Mouse (Mus musculus) adrenal gland (tissue): ENCODE results near the gene Stambpl1.

Source experiments
- intact Hi-C: fragments of 180-260 bp; cut with DNase I; formaldehyde crosslinking; loops from one replicate; pipeline ENCODE4 v1.15.1; 2025

Stambpl1 gene

DNA sequence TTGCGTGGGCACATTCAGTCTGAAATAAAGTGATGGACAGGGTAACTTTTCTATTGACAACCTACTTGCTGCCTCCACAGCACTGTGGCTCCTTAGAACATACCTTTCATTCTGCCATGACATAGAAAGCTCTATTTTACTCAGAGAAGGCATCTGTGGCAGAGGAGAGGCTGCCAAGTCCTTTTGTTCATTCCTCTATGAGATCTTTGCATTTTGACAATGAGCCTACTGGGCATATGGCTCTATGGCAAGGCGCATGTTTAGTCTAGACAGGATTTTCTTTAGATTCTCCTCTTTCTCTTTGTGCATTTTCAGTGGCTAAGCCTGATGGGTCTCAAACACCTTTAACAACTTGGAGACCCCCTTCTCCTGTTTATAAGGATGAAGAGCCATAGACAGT lies 45.7 kb downstream of the Stambpl1 start:
- intact Hi-C loops = no loop called here

DNA sequence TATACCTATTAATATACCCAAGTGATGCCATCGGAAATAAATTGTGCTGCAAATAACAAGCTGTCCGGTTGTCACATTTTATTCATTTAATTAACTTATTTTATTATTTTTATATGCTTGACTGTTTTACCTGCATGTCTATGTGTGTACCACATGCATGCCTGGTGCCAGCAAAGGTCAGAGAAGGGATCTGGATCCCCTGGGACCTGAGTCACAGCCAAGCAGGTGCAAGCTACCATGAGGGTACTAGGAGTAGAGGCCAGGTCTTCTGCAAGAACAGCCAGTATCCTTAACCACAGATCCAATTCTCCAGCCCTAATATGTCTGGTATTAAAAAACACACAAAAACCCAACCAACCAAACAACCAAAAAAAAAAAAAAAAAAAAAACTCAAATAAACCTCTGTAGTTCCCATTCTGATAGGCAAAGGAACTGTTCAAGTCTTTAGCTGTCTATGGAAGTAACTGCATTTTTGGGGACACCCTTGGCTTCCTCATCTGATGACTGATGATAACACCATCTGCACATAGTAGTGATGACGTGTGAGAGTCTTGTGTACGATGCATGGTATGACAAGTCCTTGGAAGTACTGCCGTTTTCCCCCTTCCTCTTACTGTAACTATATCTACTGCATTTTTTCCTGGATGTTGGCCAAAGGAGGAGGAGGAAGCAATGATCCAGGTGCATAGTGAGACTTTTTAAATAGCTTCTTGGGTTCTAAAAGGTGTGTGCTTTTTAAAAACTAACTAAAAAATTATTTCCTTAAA lies 48.4 kb downstream of the Stambpl1 start:
- intact Hi-C loops = loop anchor here (5.0 kb wide), 4 partner anchors 92 to 397 kb away; partner anchors contain the start of gene Ifit2

DNA sequence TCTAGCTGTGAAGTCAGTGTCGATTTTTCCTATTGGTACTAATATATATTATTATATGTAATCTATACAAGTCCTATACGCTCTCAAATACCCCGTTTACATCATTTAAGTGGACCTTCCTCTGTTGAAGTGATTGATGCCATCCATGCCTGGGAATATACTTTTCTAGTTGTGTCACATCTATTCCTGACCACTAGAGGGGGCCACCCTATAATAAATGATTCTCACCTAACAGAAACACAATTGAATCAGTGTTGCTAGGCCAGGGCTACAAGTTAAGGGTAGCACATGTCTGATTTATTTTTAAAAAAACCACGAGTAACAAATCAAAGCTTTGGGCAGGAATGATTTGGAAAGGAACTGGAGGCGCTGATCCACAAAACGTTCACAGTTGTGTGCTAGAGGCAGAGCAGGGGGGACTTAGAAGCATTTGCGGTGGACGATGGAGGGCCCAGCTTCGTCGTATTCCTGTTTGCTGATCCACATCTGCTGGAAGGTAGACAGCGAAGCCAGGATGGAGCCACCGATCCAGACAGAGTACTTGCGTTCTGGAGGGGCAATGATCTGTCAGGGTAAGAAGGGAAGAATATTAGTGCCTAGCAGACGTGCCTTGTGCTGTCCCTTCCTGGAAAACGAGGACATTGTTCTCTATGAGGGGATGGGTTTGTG lies 49.4 kb downstream of the Stambpl1 start:
- intact Hi-C loops = loop anchor here (5.0 kb wide), 4 partner anchors 91 to 396 kb away; partner anchors contain the start of gene Ifit2

DNA sequence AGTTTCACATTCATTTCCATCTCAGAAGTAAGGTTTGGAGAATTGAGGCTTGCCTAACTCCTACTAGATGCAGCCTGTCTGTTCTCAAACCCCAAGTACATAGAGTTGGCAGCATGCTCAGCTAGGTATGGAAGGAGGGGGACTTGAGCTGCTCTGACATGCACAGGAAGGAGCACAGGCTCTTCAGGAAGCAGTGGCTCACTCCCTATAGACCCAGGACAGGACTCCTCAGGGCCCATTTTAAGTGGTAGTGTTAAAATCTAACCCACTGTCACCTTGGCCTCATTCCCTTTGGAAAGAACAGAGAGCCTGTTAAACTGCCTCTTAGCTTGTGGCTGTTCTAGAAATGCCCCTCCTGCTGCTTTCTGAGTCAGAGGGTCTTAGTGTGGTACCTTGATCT lies 50.9 kb downstream of the Stambpl1 start:
- intact Hi-C loops = loop anchor here (5.0 kb wide), 4 partner anchors 89 to 394 kb away; partner anchors contain the start of gene Ifit2

DNA sequence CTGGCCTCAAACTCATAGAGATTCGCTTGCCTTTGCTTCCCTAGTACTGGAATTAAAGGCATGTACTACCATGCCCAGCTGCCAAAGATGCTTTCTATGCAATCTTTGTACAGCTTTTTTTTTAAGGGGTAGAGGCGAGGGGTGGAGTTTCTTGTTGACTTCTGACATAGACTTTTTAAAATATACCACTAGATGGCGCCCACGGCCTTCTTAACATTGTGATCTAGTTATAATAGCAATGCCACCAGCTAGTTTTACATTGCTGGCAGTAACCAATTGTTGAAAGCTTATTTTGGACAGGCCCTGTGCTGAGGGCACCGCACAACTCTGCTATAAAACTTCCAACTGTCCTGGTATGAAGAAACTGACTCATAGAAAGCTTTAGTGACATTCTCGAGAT lies 52.0 kb downstream of the Stambpl1 start:
- intact Hi-C loops = loop anchor here (2.0 to 5.0 kb wide), 5 partner anchors 41 to 393 kb away; partner anchors contain the start of gene Ifit2

DNA sequence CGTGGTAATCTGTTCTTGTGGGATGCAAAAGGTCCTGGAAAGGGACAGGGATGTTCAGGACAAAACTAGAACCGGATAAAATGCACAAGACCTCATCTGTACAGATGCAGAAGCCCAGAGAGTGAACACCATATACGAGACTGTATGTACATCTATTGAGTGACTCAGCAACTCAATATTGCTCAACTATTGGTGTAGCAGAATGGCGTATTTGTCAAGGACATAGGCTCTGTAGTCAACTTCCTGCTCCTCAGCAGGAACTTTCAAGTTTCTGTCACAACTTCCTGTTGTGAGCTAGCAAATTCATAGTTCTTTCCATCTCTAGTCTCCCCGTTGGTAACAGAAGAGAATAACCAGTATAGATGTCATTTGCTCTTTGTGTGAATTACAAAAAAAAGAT lies 56.5 kb downstream of the Stambpl1 start:
- intact Hi-C loops = no loop called here

DNA sequence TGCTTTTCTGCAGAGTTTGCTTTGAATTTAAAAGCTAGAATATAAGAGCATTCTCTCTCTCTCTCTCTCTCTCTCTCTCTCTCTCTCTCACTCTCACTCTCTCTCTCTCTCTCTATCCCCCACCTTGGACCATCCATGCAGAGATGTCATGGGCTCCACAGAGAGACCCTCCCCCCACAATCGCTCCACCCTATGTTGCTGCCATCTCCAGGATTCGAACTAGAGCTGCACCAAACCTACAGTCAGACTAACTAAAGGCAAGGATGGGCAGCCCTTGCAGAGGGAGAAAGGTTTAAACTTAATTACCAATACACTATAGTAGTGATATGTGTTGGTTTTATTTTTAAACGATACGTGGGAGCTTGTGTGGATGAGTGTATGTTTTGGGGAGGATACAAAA lies 58.6 kb downstream of the Stambpl1 start:
- intact Hi-C loops = no loop called here

DNA sequence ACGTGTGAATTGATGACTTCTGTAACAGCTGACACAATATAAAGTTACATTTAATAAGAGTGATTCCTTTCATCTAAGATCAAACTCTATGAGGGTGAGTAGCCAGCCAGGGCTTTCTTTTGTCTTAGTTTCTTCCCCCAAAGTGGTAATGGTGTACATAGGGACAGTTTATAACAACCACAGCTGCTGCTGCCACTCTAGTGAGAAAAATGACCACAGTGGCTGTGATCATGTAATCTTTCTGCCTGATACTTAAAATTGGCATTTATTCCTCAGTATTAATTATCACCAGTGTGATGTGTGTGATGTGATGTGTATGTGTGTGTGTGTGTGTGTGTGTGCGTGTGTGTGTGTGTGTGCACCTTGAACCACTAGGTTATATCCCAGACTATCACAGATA lies 59.9 kb downstream of the Stambpl1 start:
- intact Hi-C loops = no loop called here

DNA sequence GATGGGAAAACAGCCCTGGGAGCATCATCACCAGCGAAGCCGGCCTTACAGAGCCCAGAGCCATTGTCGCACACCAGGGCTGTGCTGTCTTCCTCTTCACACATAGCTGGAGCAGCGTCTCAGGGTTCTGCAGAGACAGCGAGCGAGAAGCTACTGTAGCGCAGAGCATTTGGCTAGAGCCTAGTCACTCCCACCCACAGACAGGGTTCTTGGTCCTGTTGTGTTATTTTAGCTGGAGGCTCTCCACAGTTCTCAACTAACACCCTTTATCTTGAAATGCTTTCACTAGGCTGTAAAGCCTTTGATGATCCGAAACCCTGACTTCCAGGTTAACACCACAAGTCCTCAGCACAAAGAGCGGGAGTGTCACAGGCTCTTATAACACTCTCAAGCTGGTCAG lies 60.4 kb downstream of the Stambpl1 start:
- intact Hi-C loops = no loop called here

DNA sequence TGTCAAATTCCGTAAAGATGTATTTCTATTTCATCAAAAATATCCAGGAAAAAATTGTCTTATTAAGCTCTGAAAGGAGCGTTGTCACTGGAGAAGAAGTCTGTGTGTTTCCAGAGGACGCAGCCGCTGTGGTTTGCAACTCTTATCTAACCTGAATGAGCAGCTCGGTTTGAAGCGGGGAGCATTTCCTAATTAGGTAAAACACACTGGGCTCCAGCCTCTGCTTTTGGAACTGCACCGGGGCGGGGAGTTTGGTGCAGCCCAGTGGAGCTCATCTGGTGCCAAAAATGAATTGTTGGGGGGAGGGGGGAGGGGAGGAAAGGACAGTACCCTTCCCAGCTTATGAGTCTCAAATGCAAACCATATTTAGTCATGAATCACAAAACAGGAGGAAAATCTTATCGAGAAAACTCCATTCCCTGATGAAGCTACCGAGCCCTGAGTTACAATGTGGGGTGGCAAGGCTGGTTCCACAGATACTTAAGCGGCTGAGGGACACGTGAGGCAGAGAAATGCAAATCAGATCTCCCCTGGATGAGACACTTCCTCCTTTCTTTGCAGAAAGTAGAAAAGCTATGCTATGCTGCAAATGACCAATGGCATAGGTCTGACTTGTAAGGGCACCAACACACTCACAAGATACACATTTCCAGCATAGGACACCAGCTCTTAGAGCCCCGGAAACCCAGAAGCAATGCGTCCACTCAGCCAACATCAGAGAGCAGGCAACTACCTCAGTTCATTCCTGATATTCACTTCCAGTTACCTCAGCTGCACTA lies 62.3 kb downstream of the Stambpl1 start:
- intact Hi-C loops = no loop called here

DNA sequence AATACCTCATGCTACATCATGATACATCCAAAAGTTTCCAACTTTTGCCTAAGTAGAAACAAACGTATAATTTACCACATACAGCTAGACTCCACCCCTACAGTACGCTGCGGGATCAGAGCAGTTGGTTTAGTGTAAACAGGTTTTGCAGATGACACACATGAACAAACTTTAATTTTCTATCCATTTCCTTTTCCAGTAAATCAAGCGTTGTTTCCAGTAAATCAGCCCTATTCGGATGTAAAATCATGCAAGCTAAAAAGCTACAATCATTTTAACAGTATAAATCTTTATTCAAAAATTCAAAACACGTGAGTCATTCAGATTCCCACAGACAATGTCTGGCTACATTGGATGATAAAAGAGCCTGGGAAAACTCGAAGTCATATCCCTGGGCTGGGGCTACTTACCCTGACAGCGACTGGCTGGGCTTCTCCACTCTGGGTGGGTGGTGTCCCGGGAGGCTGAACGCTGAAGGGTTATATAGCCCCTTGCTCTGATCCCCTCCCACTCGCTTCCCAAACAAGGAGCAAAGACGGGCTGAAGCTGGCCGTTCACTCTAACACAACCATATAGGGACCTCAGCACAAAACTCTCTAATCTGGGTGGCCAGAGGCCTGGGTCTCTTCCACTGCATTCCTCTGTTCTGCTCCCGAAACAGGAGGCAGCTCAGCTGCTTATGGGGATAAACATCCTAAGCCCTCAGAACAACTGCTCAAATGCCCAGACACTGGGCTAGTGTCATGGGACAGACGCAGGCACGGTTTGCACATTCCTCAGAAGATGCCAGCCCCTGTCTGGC lies 63.1 kb downstream of the Stambpl1 start, which contains the start of gene Acta2:
Acta2 (minus strand) TSS at position 711 of the 802 bp plus-strand sequence.
- intact Hi-C loops = no loop called here

DNA sequence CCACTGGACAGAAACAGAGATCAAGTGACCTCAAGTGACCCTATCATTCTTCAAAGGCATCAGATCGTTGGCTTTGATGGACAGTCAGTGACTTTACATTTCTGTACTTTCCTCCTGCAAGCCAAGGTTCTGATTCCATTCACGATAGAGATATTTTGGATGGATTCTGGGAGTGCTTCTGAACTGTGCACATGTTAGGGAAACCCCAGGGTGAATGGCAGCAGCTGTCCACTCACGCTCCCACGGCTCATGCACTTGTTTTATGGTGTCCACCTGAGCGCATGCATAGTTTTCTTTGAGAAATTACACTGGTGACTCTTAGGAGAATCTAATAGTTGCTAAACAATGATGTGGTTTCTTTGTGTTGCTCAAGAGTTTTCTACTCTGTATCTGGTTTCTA lies 64.1 kb downstream of the Stambpl1 start:
- intact Hi-C loops = no loop called here

DNA sequence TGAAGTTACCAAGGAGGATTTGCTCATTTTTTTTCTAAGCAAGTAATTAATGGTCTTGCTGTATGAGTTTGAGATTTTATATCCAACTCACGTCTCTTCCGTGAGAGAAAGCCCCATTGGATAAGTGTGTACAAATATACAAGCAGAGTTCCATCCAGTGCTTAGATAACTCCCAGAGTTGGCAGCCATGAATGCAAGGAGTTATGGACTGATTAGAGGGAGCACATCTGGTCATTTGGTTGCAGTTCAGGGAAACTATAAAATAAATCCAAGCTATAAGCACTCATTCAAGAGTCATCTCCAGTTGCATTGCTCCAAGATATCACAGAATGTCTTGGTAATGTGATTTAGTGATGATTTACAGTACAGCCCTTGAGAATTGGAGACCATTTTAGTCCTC lies 64.9 kb downstream of the Stambpl1 start:
- intact Hi-C loops = no loop called here

DNA sequence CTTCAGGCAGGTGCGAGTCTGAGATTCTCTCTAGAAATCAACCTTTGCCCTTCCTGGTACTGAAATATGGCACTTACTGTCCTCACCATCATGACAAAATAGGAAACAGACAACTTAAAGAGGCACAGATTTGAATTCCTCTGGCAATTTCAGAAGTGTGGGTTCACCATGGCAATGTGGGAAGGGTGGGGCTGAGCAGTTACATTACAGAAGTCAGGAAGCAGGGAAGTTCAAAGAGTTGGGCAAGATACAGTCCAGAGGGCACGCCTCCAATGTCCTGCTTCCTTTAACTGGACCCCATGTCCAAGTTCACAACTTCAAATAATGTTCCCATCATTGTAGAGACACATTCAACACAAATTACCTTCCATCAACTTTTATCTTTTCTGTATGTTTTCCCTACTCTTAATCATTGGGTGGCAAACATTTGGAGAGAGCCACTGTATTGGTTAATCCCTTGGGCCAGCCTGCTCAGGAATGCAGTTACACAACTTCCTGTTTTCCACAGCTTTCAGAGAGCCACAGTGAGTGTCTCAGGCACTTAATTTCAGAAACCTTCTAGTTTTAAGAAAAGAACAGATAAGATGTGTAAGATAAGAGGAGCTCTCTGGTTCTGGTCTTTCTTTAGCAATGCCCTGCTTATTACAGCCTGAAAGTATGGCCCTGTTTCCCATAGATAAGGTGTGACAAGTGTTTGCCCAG lies 70.4 kb downstream of the Stambpl1 start:
- intact Hi-C loops = no loop called here

DNA sequence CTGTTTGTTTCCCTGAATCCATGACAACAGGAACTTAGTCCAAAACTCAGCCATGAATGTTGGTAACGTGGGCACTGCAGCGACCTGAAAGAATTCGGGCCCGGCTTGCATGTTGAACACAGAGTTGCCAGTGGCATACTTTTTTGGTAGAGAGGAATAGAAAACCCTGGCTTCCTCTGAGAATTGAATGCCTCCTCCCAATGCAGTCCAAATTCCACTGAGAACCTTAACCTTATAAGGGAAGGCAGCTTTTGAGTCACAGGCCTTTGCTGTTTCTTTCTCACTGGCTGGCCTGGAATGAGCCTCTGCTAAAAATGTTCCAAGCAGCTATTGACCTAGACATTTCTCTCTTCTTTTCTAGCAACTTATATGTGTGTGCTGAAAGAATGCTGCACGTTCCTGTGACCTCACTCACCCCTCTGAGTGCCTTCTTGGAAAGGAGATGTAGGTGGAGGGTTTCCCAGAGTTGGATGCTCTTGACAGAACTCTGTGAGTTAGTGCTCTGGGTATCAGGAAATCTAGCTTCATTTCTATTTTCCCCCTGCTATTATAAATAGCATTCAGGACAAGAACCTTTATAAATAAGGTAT lies 73.7 kb downstream of the Stambpl1 start:
- intact Hi-C loops = no loop called here

DNA sequence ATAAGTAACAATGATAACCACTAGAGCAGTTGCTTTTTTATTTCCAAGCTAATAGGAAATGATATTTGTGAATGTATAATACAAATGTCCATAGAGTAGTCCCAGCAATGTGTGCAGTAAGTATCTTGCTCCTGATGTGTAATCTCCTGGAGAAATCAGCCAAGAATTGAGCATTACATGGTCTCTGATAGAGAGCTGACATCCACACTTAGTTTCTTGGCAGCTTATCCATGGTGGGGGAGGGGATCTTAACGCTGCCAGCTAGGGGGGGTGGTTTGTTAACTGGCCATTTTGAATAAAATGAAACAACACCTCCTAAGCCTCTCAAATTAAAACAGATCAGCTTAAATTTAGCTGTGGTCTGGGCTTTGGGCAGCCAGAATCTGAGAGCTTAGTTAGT lies 77.0 kb downstream of the Stambpl1 start:
- intact Hi-C loops = no loop called here

DNA sequence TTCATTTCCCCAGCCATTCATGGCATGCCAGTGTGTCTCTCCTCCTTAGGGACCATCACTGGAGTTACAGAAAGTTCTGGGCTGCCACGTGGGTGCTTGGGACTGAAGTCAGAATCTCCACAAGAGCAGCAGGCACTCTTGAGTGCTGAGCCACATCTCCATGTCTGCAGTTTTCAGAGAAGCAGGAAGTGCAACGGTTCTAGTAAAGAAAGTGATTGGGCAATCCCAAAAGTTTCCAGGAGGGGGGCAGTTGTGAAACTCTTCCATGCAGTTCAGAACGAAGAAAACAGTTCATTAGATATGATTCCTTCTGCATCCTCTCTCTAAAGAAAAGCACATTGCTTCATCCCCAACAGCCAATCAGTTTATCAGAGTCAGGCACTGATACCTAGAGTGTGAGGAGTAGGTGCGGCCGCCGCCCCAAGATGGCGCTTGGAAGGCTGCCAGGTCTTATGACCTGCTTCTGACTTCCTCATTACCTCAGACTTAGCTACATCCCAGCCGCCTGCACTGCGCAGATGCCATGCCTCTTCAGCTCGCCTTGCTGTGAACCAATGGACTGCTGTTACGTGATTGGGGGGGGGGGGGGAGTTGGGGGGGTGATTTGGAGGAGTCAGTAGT lies 78.2 kb downstream of the Stambpl1 start:
- intact Hi-C loops = no loop called here

DNA sequence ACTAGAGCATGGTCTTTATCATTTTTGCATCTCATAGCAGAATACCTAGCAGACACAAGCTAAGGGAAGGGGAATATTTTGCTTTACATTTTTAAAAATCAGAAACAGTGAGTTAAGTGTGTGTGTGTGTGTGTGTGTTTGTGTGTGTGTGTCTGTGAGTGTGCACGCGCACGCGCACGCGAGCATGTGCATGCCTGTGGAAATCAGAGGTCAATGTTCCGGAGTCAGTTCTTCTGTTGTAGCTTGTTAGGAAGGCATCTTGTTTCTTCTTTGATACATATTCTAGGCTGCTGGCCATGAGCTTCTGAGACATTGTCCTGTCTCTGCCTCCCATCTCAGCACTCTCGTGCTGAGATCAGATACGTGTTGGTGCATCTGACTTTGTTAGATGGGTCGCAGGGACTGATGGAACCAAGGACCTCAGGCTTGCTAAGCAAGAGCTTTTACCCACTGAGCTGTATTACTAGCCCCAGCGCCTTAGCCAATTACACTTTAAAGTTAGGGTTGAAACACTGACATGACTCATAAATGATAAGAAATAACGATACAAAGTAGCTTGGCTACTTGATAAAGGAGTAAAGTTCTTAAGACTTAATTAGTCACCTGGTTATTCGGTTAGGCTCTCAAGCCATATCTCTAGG lies 78.9 kb downstream of the Stambpl1 start:
- intact Hi-C loops = no loop called here

DNA sequence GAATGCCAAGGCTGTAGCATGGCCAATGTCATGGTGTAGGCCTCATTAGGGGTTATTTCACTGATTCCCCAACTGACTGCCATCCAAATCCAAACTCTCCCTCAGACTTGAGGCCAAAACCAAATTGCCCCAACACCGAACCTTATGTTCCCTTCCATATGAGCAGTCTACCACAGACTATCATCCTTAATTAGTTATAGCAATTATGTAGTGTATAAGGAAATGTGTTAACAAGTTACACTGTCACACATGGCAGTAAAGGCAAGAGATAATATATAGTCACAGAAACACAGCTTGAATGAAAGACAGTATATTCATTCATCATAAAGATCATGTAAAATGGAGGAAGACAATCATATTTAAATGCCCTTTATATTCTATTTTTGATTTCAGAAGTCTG lies 81.0 kb downstream of the Stambpl1 start:
- intact Hi-C loops = no loop called here
